Comparison of ENCODE assay signal across 26 mouse cellular contexts in genomic region chr17:49018774-49019488, GRCm38 (mm10).
DNase-seq lines count a peak whose midpoint lies in the region; ATAC-seq and TF ChIP-seq lines count a peak whose summit lies in the region.
"Had no signal": no experiment of that assay in that cellular context is flagged by ENCODE, and none has a peak within 500 bp of the region (broad histone marks: within the 10 kb centered on the region; RNA-seq: fewer than 3 reads in every experiment).

No protein-coding gene starts in this region.

- 73% methylated on average over 8 of the region's 8 CpGs for WGBS in heart, embryonic 12.5 days
- WGBS in embryonic facial prominence, embryonic 14.5 days = 52% methylated on average over 8 of the region's 8 CpGs
- WGBS in thymus, adult 2 months = 31% methylated on average over 8 of the region's 8 CpGs

- no peak overlapping the region for H3K4me2 ChIP-seq in heart, embryonic 12.5 days
- H3K4me2 ChIP-seq in embryonic facial prominence, embryonic 14.5 days (ENCODE audit: low read depth, low read length) = no peak overlapping the region
- H3K4me2 ChIP-seq: forebrain, embryonic 13.5 days; hindbrain, embryonic 15.5 days; limb, embryonic 12.5 days; liver, embryonic 15.5 days; midbrain, embryonic 13.5 days had no signal

- no peaks in the 10 kb centered on the region for H3K36me3 ChIP-seq in heart, embryonic 12.5 days
- H3K36me3 ChIP-seq in embryonic facial prominence, embryonic 14.5 days (ENCODE audit: control insufficient read depth, insufficient read depth, low read length) = no peaks in the 10 kb centered on the region
- no peaks in the 10 kb centered on the region for H3K36me3 ChIP-seq in thymus, adult 2 months (ENCODE audit: control insufficient read depth, insufficient read depth, low read length)
- H3K36me3 ChIP-seq: heart, embryonic 10.5 days; hindbrain, embryonic 10.5 days; hindbrain, embryonic 15.5 days; limb, embryonic 12.5 days; liver, embryonic 15.5 days; midbrain, embryonic 13.5 days had no signal

- no peak for ATAC-seq in heart, embryonic 12.5 days (ENCODE audit: insufficient number of reproducible peaks, low FRiP score)
- no peak for ATAC-seq in embryonic facial prominence, embryonic 14.5 days (ENCODE audit: low read depth)
- peak; percentile 48 for ATAC-seq in megakaryocyte, adult 5-6 weeks (ENCODE audit: poor library complexity, severe bottlenecking)
- ATAC-seq: CD4-positive, CD25-positive, alpha-beta regulatory T cell, adult 4 months; inflammation-experienced regulatory T-cells, adult 6 months had no signal

- no peaks in the 10 kb centered on the region for H3K4me1 ChIP-seq in heart, embryonic 12.5 days (replicated peaks)
- H3K4me1 ChIP-seq in embryonic facial prominence, embryonic 14.5 days (ENCODE audit: control insufficient read depth, insufficient read depth, low read length) = peaks cover 7% of the 10 kb centered on the region
- H3K4me1 ChIP-seq in thymus, adult 2 months (replicated peaks; ENCODE audit: control insufficient read depth, insufficient read depth, low read length) = peaks cover 6% of the 10 kb centered on the region; the same call in 1 of the 2 replicates
- H3K4me1 ChIP-seq: liver, embryonic 15.5 days; megakaryocyte, embryonic 14.5 days had no signal

- no peak overlapping the region for H3K9ac ChIP-seq in heart, embryonic 12.5 days
- H3K9ac ChIP-seq in embryonic facial prominence, embryonic 14.5 days (ENCODE audit: low read depth, low read length) = no peak overlapping the region
- H3K9ac ChIP-seq: forebrain, embryonic 13.5 days; hindbrain, embryonic 15.5 days; limb, embryonic 12.5 days; liver, embryonic 15.5 days; midbrain, embryonic 13.5 days had no signal

- H3K27me3 ChIP-seq in heart, embryonic 12.5 days (replicated peaks) = peaks cover 22% of the 10 kb centered on the region
- H3K27me3 ChIP-seq in embryonic facial prominence, embryonic 14.5 days (replicated peaks; ENCODE audit: control insufficient read depth, insufficient read depth, low read length) = no peaks in the 10 kb centered on the region
- no peaks in the 10 kb centered on the region for H3K27me3 ChIP-seq in thymus, adult 2 months (ENCODE audit: control insufficient read depth, insufficient read depth, low read length)
- H3K27me3 ChIP-seq: forebrain, embryonic 13.5 days; hindbrain, embryonic 15.5 days; limb, embryonic 12.5 days; liver, embryonic 15.5 days; megakaryocyte, embryonic 14.5 days; midbrain, embryonic 13.5 days had no signal

- no peak for TF ChIP-seq CTCF in thymus, adult 2 months (IDR thresholded peaks at IDR 0.05; ENCODE audit: borderline replicate concordance, control insufficient read depth, extremely low read depth, insufficient read depth, low read length, poor library complexity)

- DNase-seq in heart, adult 8-10 months (ENCODE audit: low spot score) = peak; percentile 26
- DNase-seq in lung, postnatal 10 days = peak; percentile 17
- no peak for DNase-seq in lung, postnatal 36 days
- peak; percentile 10 for DNase-seq in embryonic facial prominence, embryonic 14.5 days (ENCODE audit: low spot score)
- no peak for DNase-seq in thymus, adult 2 months
- DNase-seq: adrenal gland, postnatal 14 days; cerebellum, adult 11-12 months; cerebellum, adult 9-11 months; gastrocnemius, postnatal 36 days; kidney, adult 11 months; kidney, postnatal 14 days; right cerebral cortex, postnatal 25 days; spleen, adult 18-20 months; thymus, postnatal 25 days had no signal

- H3K27ac ChIP-seq in heart, embryonic 12.5 days (ENCODE audit: poor library complexity, severe bottlenecking) = no peak overlapping the region
- no peak overlapping the region for H3K27ac ChIP-seq in embryonic facial prominence, embryonic 14.5 days (replicated peaks; ENCODE audit: low read depth, low read length)
- no peak overlapping the region for H3K27ac ChIP-seq in thymus, adult 2 months (ENCODE audit: control insufficient read depth, insufficient read depth, low read length)
- H3K27ac ChIP-seq: forebrain, embryonic 13.5 days; heart, embryonic 10.5 days; limb, embryonic 12.5 days; liver, embryonic 15.5 days; midbrain, embryonic 13.5 days had no signal

- no peak for TF ChIP-seq POLR2A in thymus, adult 2 months (IDR thresholded peaks at IDR 0.05; ENCODE audit: control insufficient read depth, extremely low read depth, insufficient read depth, low read length, poor library complexity)

- no peak overlapping the region for H3K4me3 ChIP-seq in heart, embryonic 12.5 days
- H3K4me3 ChIP-seq in embryonic facial prominence, embryonic 14.5 days (ENCODE audit: low read depth, low read length) = no peak overlapping the region
- H3K4me3 ChIP-seq in thymus, adult 2 months (ENCODE audit: control insufficient read depth, insufficient read depth, low read length) = no peak overlapping the region
- H3K4me3 ChIP-seq: forebrain, embryonic 13.5 days; heart, embryonic 10.5 days; hindbrain, embryonic 10.5 days; hindbrain, embryonic 15.5 days; limb, embryonic 12.5 days; liver, embryonic 15.5 days; megakaryocyte, embryonic 14.5 days; midbrain, embryonic 13.5 days had no signal

- H3K9me3 ChIP-seq in heart, embryonic 12.5 days (replicated peaks) = 0 out of 2 replicates have a peak, but pooled peaks cover 4% of the 10 kb centered on the region
- no peaks in the 10 kb centered on the region for H3K9me3 ChIP-seq in embryonic facial prominence, embryonic 14.5 days (ENCODE audit: control insufficient read depth, low read length)
- H3K9me3 ChIP-seq: forebrain, embryonic 13.5 days; heart, embryonic 10.5 days; hindbrain, embryonic 10.5 days; hindbrain, embryonic 15.5 days; limb, embryonic 12.5 days; liver, embryonic 15.5 days; midbrain, embryonic 13.5 days had no signal

Comparison
In these comparisons a context has a peak if more than half of its experiments do, and no peak if none do; other contexts are left out.
1. DNase-seq: peak in heart, adult 8-10 months (single experiment), lung, postnatal 10 days (single experiment) and embryonic facial prominence, embryonic 14.5 days (single experiment); none in lung, postnatal 36 days (single experiment) and thymus, adult 2 months (single experiment).